Mouse (Mus musculus) cerebellum, adult (tissue): Measurements from ENCODE around the gene Spsb1.

ENCODE experiments used
- ATAC-seq: cut with Nextera tagmentation; 2 replicates; pipeline ENCODE4 v1.9.2; 2017; ENCODE audit warnings: mild to moderate bottlenecking, moderate library complexity, mixed read lengths; ENCODE audit not compliant: insufficient number of reproducible peaks, low FRiP score, low TSS enrichment

Spsb1 gene

GRCm38 (mm10) chr4:149890551-149890950, 64.3 kb downstream of the Spsb1 start:
- no peak for ATAC-seq

- no peak for ATAC-seq
Observed at GRCm38 (mm10) chr4:149889851-149890250, 65.0 kb downstream of the Spsb1 start.

GRCm38 (mm10) chr4:149888736-149889470, 65.9 kb downstream of the Spsb1 start:
- ATAC-seq: no peak

- ATAC-seq: no peak
Observed at GRCm38 (mm10) chr4:149888156-149888555, 66.7 kb downstream of the Spsb1 start.

- no peak for ATAC-seq
Observed at GRCm38 (mm10) chr4:149886298-149887271, 68.3 kb downstream of the Spsb1 start.

GRCm38 (mm10) chr4:149883990-149884389, 70.9 kb downstream of the Spsb1 start:
- no peak for ATAC-seq

- ATAC-seq: no peak
Observed at GRCm38 (mm10) chr4:149882139-149882916, 72.5 kb downstream of the Spsb1 start.

- no peak for ATAC-seq
Observed at GRCm38 (mm10) chr4:149880908-149881307, 73.9 kb downstream of the Spsb1 start.

- ATAC-seq: no peak
Observed at GRCm38 (mm10) chr4:149879980-149880379, 74.9 kb downstream of the Spsb1 start.

- ATAC-seq: no peak
Observed at GRCm38 (mm10) chr4:149878021-149878449, 76.8 kb downstream of the Spsb1 start.

GRCm38 (mm10) chr4:149877202-149877601, 77.6 kb downstream of the Spsb1 start:
- no peak for ATAC-seq

- no peak for ATAC-seq
Observed at GRCm38 (mm10) chr4:149876761-149877160, 78.1 kb downstream of the Spsb1 start.

GRCm38 (mm10) chr4:149875986-149876501, 78.8 kb downstream of the Spsb1 start:
- ATAC-seq: peak; percentile 58; the same call in 1 of the 2 replicates

GRCm38 (mm10) chr4:149875296-149875695, 79.5 kb downstream of the Spsb1 start:
- no peak for ATAC-seq

GRCm38 (mm10) chr4:149872236-149872635, 82.6 kb downstream of the Spsb1 start:
- ATAC-seq: no peak

- ATAC-seq: no peak
Observed at GRCm38 (mm10) chr4:149871582-149871981, 83.3 kb downstream of the Spsb1 start.

GRCm38 (mm10) chr4:149871014-149871413, 83.8 kb downstream of the Spsb1 start:
- no peak for ATAC-seq

- ATAC-seq: no peak
Observed at GRCm38 (mm10) chr4:149870412-149870811, 84.4 kb downstream of the Spsb1 start.

GRCm38 (mm10) chr4:149868725-149869124, 86.1 kb downstream of the Spsb1 start:
- no peak for ATAC-seq

GRCm38 (mm10) chr4:149868009-149868408, 86.8 kb downstream of the Spsb1 start:
- ATAC-seq: no peak
